Mouse (Mus musculus) myocyte (in vitro differentiated cells): ENCODE measurements around the gene Syt12. TPM values are rescaled to one million over a fixed set of nuclear protein-coding genes. Genes with fewer than 3 reads are reported as not detected.
"Not testable (repeated sequence)": the region's sequence is repeated elsewhere in the genome, so short reads cannot be mapped to it uniquely, and the experiment has no call there.

Experiments used
- H3K27me3 ChIP-seq: one replicate; pipeline ENCODE4 v1.6.1; 2011; ENCODE audit not compliant: control insufficient read depth, insufficient read depth, insufficient read length
- H3K36me3 ChIP-seq: one replicate; pipeline ENCODE4 v1.6.1; 2011; ENCODE audit not compliant: control insufficient read depth, insufficient read depth
- H3K4me2 ChIP-seq: one replicate; pipeline ENCODE4 v1.6.1; 2011; ENCODE audit warnings: low read depth, control low read depth
- H3K4me3 ChIP-seq: one replicate; pipeline ENCODE4 v1.5.1; 2011; ENCODE audit warnings: mild to moderate bottlenecking, control low read depth, moderate library complexity
- H3K79me2 ChIP-seq: one replicate; pipeline ENCODE4 v1.6.1; 2011; ENCODE audit not compliant: control insufficient read depth, insufficient read depth
- H3ac ChIP-seq: one replicate; pipeline ENCODE4 v1.6.1; 2011; ENCODE audit not compliant: control insufficient read depth, insufficient read length
- CEBPB ChIP-seq: IDR thresholded peaks from 2 replicates; pipeline ENCODE4 v1.6.1; 2011; ENCODE audit warnings: mild to moderate bottlenecking, moderate library complexity; ENCODE audit not compliant: poor library complexity, insufficient read depth, severe bottlenecking
- E2F4 ChIP-seq: IDR thresholded peaks from one replicate; pipeline ENCODE4 v1.6.1; 2011; ENCODE audit warnings: mild to moderate bottlenecking, control low read depth, moderate library complexity; ENCODE audit not compliant: insufficient read depth
- MAX ChIP-seq: IDR thresholded peaks from one replicate; pipeline ENCODE4 v1.6.1; 2011; ENCODE audit warnings: low read depth, mild to moderate bottlenecking, control low read depth
- MYOD1 ChIP-seq, 3 experiments: IDR thresholded peaks; one replicate each; pipeline ENCODE4 v1.6.1; 2011; ENCODE audit warnings: control low read depth in 2 of 3, low read depth in 2 of 3, mild to moderate bottlenecking in 2 of 3, moderate library complexity in 1 of 3; ENCODE audit not compliant: insufficient read length in 2 of 3, control insufficient read depth in 1 of 3
- MYOG ChIP-seq, 3 experiments: IDR thresholded peaks; one replicate each; pipeline ENCODE4 v1.6.1; 2011; ENCODE audit warnings: control low read depth in 2 of 3, low read depth in 2 of 3, mild to moderate bottlenecking in 2 of 3; ENCODE audit not compliant: insufficient read length in 2 of 3, control insufficient read depth in 1 of 3, insufficient read depth in 1 of 3
- POLR2A ChIP-seq: IDR thresholded peaks from one replicate; pipeline ENCODE4 v1.6.1; 2011; ENCODE audit warnings: low read depth, mild to moderate bottlenecking, control low read depth, moderate library complexity; ENCODE audit not compliant: insufficient read length
- POLR2AphosphoS2 ChIP-seq: IDR thresholded peaks from one replicate; pipeline ENCODE4 v1.6.1; 2011; ENCODE audit warnings: low read depth, control low read depth; ENCODE audit not compliant: insufficient read length
- REST ChIP-seq: IDR thresholded peaks from one replicate; pipeline ENCODE4 v1.6.1; 2011; ENCODE audit warnings: mild to moderate bottlenecking, control low read depth, moderate library complexity; ENCODE audit not compliant: insufficient read depth, insufficient read length
- SRF ChIP-seq: IDR thresholded peaks from one replicate; pipeline ENCODE4 v1.6.1; 2011; ENCODE audit warnings: low read depth; ENCODE audit not compliant: control insufficient read depth, insufficient read length
- TCF12 ChIP-seq: IDR thresholded peaks from one replicate; pipeline ENCODE4 v1.6.1; 2011; ENCODE audit warnings: mild to moderate bottlenecking, control low read depth; ENCODE audit not compliant: poor library complexity, insufficient read depth, severe bottlenecking
- TCF3 ChIP-seq: IDR thresholded peaks from one replicate; pipeline ENCODE4 v1.6.1; 2011; ENCODE audit warnings: low read depth, control low read depth; ENCODE audit not compliant: insufficient read length
- USF1 ChIP-seq: IDR thresholded peaks from one replicate; pipeline ENCODE4 v1.6.1; 2011; ENCODE audit warnings: low read depth, mild to moderate bottlenecking, control low read depth, moderate library complexity
- polyA plus RNA-seq: library from polyadenylated mRNA; unstranded; fragments of >200 nt; fragmentation: generic; extraction: Trizol; gene quantifications from one replicate; pipeline ENCODE4 v1.2.1, GENCODE M21; 2012; ENCODE audit warnings: missing spikeins

The Syt12 gene
- polyA plus RNA-seq, 1 experiment = 22.3 TPM

GRCm38 (mm10) chr19:4468363-4468762, 8.9 kb downstream of the Syt12 start:
- Histone ChIP-seq H3ac (no peak overlapping the region), H3K36me3 (no peaks in the 10 kb centered on the region), H3K79me2 (no peaks in the 10 kb centered on the region), H3K4me3 (no peak overlapping the region), H3K27me3 (no peaks in the 10 kb centered on the region), H3K4me2 (no peak overlapping the region)
- TF ChIP-seq SRF (no peak), TCF12 (no peak), CEBPB (no peak), MYOG (IDR thresholded peaks at IDR 0.05; ENCODE audit: control insufficient read depth in 1 of 3, insufficient read depth in 1 of 3, insufficient read length in 2 of 3, low read depth in 2 of 3) (no peak), MYOD1 (IDR thresholded peaks at IDR 0.05; ENCODE audit: control insufficient read depth in 1 of 3, insufficient read length in 2 of 3, low read depth in 2 of 3) (no peak), USF1 (no peak), E2F4 (no peak), POLR2A (no peak), POLR2AphosphoS2 (no peak), TCF3 (no peak), REST (no peak), MAX (no peak)

GRCm38 (mm10) chr19:4464666-4465065, 12.6 kb downstream of the Syt12 start:
- TF ChIP-seq MYOG (IDR thresholded peaks at IDR 0.05; ENCODE audit: control insufficient read depth in 1 of 3, insufficient read depth in 1 of 3, insufficient read length in 2 of 3, low read depth in 2 of 3) = no peak
- no peak for TF ChIP-seq MAX
- no peak for TF ChIP-seq USF1
- TF ChIP-seq POLR2A = no peak
- Histone ChIP-seq H3K79me2 (no peaks in the 10 kb centered on the region), H3ac (no peak overlapping the region), H3K36me3 (no peaks in the 10 kb centered on the region), H3K4me2 (no peak overlapping the region), H3K4me3 (no peak overlapping the region), H3K27me3 (no peaks in the 10 kb centered on the region)

- no peak for TF ChIP-seq REST
- 0 out of 2 replicates have a peak, but pooled peaks have one; percentile 26 for TF ChIP-seq CEBPB
- Histone ChIP-seq H3ac (no peak overlapping the region), H3K36me3 (no peaks in the 10 kb centered on the region), H3K27me3 (no peaks in the 10 kb centered on the region), H3K79me2 (no peaks in the 10 kb centered on the region), H3K4me3 (no peak overlapping the region), H3K4me2 (no peak overlapping the region)
These were observed 15.3 kb downstream of the Syt12 start for GRCm38 (mm10) chr19:4461981-4462380.

GRCm38 (mm10) chr19:4456227-4456626, 21.0 kb downstream of the Syt12 start:
- Histone ChIP-seq H3K36me3 (no peaks in the 10 kb centered on the region), H3ac (no peak overlapping the region), H3K4me2 (peak overlapping the region; percentile 70), H3K79me2 (no peaks in the 10 kb centered on the region), H3K27me3 (no peaks in the 10 kb centered on the region), H3K4me3 (no peak overlapping the region)
- TF ChIP-seq SRF (no peak), E2F4 (no peak), MYOD1 (IDR thresholded peaks at IDR 0.05; ENCODE audit: control insufficient read depth in 1 of 3, insufficient read length in 2 of 3, low read depth in 2 of 3) (no peak), REST (no peak), TCF12 (no peak), TCF3 (no peak), POLR2AphosphoS2 (no peak), CEBPB (no peak), MAX (no peak), USF1 (no peak), MYOG (IDR thresholded peaks at IDR 0.05; ENCODE audit: control insufficient read depth in 1 of 3, insufficient read depth in 1 of 3, insufficient read length in 2 of 3, low read depth in 2 of 3) (no peak), POLR2A (no peak)

- no peak for TF ChIP-seq MAX
- no peak for TF ChIP-seq REST
- no peak for TF ChIP-seq USF1
- no peak for TF ChIP-seq MYOG (IDR thresholded peaks at IDR 0.05; ENCODE audit: control insufficient read depth in 1 of 3, insufficient read depth in 1 of 3, insufficient read length in 2 of 3, low read depth in 2 of 3)
- TF ChIP-seq TCF12 = no peak
- TF ChIP-seq SRF = no peak
- no peak for TF ChIP-seq MYOD1 (IDR thresholded peaks at IDR 0.05; ENCODE audit: control insufficient read depth in 1 of 3, insufficient read length in 2 of 3, low read depth in 2 of 3)
- no peak for TF ChIP-seq E2F4
- no peak for TF ChIP-seq CEBPB
- no peak for TF ChIP-seq POLR2AphosphoS2
- TF ChIP-seq TCF3 = no peak
- TF ChIP-seq POLR2A = no peak
- no peak overlapping the region for H3ac ChIP-seq
- H3K79me2 ChIP-seq = no peaks in the 10 kb centered on the region
- no peaks in the 10 kb centered on the region for H3K36me3 ChIP-seq
- H3K4me2 ChIP-seq = peak overlapping the region; percentile 70
- no peaks in the 10 kb centered on the region for H3K27me3 ChIP-seq
- no peak overlapping the region for H3K4me3 ChIP-seq
These were observed 22.0 kb downstream of the Syt12 start for GRCm38 (mm10) chr19:4455071-4455800.

- H3K27me3 ChIP-seq, H3K79me2 ChIP-seq, H3K4me3 ChIP-seq, H3ac ChIP-seq, H3K36me3 ChIP-seq, H3K4me2 ChIP-seq: not testable (repeated sequence)
These were observed 23.2 kb downstream of the Syt12 start for GRCm38 (mm10) chr19:4454040-4454439.
